Mouse (Mus musculus) megakaryocyte, adult 5-6 weeks (primary cell): ENCODE measurements around the gene Satl1. TPM values are rescaled to one million over a fixed set of nuclear protein-coding genes. Genes with fewer than 3 reads are reported as not detected.
A peak's percentile ranks its signal among the peaks of the same experiment; 100 is the strongest.
"Not testable (repeated sequence)": the region's sequence is repeated elsewhere in the genome, so short reads cannot be mapped to it uniquely, and the experiment has no call there.

Experiments
- ATAC-seq: 2 replicates; pipeline ENCODE4 v1.8.0; 2016; ENCODE audit warnings: mild to moderate bottlenecking, inconsistent platforms; ENCODE audit not compliant: poor library complexity, severe bottlenecking
- total RNA-seq, 2 experiments: library from RNA; stranded (forward) in 1 of 2; stranded (reverse) in 1 of 2; fragments of 153-499, 151-499 nt in 1 of 2; fragments of 221-1000, 200-1000 nt in 1 of 2; gene quantifications; 2 replicates each; pipeline versions ENCODE4 v1.2.3 to v1.2.4; 2015 to 2017

Gene Satl1
- total RNA-seq (2015) (not detected in 2 replicates), total RNA-seq (2017) (not detected in 2 replicates)

DNA sequence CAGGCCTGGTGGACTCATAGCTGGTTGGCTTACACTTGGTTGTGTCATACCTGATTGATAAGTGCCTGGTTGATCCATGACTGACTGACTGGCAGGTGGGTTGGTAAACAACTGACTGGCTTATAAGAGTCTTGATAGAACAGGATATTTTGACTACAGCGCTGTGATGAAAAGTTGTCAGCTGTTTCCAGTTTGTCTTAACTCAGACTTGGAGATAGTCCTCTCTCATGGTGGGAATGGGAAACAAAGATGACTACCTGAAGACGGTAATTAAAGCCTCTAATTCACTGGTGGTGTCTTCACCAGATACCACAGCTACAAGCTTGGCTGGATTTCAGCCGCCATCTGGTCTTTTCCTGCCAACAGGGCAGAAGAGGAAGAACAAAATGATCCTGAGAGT is at the start of gene Satl1:
Gene Satl1 (minus strand): TSS at position 101 of the 400 bp plus-strand sequence.
- no peak for ATAC-seq

DNA sequence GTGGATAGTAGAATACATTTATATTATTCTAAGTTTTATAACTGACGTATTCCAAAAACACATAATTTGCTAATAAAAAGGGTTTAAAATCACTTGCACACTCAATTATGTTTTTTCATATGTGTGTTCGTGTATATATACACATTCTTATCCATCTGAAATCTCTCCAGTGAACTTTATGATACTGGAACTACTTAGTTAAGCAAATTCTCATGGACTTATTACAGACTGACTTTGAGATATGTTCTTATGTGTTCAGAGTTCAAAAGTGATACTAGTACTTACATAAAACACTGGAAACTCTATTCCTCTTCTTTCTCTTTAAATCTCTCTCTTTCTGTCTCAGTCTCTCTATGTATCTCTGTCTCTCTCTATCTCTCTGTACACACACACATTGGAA is 31.5 kb upstream of the Satl1 start:
- ATAC-seq: no peak

DNA sequence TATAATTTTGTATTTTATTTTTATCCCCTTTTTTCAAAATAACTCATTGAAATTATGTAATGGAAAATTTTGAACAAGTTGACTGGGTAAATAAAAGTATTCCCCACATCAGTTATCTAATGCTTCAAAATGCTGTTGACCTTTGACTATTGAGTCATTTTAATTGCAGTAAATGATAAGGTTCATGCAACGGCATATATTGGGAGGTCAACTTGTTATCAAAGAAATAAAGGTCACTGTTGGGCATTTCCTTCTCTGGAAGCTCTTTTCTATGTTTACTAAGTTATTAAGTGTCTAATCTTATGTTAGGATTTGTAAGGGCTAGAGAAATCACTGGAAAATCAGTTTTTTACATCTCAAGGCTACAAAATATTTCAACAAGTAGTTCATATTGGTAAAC is 31.0 kb upstream of the Satl1 start:
- no peak for ATAC-seq

DNA sequence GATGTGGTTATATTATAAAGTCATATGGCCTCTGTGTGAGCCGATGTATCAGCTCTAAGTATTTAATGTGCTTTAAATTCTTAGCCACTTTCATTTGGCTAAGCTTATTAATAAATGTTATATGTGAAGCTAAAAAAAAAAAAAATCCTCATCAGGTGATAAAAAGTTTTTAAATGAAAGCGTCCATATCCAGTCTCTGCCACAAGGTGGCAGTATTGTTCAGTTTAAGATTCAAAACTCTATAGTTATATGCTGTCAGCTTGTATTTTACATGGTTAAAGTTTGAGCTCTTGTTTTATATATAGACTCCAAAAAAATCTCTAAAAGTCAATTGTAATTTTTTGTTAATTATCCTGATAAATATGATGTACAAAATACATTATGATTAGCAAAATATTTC is 16.4 kb upstream of the Satl1 start:
- ATAC-seq: not testable (repeated sequence)

DNA sequence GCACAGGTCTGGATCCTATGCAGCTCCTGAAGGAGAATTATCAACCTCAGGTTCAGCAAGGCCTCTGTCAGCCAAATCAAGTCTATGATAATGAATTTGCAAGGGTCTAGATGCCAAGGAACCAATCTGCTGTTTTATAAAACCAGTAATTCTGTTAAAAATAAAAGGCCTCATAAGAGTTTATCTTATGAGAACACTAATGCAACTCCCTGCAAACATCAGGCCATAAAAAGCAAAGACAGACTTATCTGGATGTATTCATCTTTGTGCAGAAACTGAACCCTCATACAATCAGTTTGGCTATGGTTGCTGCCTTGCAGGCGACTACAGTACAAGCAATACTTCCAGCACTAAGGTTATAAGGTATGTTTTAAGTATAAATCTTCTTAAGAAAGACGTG is 5.7 kb upstream of the Satl1 start:
- ATAC-seq: no peak

DNA sequence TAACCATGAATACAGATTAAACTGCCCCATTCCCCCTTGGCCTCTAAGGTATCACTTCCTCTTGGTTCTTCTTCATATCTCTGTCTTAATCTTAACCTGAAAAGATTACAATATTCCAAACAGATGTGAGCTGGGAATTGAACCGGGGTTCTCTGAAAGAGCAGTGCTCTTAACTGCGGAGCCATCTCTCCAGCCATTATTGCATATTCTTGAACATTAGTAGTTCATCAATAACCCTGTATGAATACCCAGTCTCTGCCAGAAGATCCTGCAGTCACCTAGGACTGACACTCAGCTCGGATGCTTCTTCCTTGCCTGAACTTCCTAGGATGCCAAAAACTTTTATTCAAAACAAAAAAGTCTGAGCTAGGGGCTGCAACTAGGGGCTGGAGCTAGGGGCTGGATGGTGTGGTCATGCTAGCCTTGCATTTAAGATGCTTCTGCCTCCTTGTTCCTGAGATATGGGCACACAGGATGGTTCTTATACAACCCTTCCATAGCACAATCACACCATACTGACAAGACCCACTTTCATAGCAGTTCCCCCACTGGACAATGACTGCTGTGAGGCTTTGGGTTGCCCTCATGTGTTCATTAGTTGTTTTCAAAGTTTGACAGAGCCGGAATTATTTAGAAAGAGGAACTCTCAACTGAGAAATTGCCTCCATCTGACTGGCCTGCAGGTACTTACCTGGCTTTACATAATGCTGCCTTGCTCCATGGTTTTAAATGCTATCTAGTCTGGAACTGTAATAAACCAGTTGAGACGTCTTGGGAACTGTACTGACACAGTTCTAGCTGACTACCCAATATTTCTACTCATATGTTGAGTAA is 35.8 kb downstream of the Satl1 start:
- ATAC-seq: peak; percentile 100

DNA sequence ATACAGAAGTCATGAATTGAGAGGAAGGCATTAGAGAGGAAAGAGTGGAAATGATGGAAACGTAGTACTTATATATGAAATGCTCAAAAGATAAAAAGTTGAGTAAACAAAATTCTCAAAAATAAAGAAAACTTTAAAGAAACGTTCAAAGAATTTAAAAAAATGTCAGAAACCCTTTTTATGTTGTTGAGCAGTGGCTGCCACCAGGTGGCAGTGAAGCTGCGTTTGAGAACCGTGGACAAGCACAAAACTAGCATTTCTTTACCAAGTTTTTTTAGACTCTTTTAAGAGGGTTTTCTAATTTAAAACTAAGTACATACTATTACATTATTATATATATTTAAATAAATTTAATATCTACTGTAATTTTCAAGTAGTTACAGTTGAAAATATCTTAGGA is 38.2 kb downstream of the Satl1 start:
- ATAC-seq: no peak

DNA sequence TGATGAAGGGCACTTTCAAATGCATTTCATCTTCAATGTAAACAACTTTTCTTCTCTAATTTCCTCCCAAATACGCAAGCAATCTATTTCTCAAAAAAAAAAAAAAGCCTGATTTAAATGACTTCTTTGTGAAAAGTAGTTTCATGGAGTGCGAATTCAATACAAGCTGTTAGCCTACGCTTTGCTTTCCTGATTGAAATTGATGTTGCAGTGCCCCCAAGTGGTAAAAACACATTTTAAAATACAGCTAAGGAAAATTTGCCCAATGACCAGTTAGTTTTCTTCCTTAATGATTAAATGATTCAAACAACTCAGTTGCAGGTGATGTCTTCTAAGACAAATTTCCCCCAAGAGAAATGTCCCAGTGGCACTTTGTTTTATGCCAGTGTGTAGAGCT is 58.2 kb downstream of the Satl1 start:
- ATAC-seq: no peak

DNA sequence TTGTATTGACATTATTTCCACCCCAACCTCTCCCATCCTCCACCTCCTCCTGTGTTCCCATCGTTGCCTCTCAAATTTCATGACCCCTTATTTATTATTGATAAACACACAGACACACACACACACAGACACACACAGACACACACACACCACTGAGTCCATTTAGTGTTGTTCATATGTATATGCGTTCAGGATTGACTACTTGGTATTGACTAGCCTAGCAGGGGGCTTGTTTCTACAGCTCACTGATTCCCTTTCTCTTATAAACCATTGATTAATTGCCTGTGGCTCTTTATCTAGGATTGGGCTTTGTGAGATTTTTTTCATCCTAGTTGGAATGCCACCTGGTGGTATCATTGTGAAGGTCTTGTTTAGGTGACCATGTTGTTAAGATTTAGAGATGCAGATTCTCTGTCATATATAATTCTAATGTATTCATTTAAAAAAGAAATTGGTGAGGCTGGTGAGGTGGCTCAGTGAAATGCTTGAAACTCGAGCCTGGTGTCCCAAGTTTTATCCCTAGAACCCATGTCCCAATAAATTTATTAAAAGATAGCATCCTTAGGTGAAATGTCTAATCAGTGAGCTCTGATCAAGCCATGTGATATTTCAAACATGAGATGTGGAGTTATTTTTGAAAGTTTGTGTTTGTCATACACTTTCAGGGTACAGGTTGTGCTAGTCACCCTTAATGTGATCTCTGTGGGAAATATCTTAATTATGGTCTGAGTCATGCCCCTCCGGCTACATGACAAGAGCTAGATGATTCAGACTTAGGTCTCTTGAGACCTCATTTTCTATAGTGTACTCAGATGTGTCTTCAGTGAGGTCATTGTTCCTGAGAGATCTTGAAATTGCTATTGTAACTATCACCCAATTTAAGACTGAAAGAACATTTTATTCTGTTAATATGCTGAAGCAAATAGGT is 58.8 kb downstream of the Satl1 start:
- no peak for ATAC-seq

DNA sequence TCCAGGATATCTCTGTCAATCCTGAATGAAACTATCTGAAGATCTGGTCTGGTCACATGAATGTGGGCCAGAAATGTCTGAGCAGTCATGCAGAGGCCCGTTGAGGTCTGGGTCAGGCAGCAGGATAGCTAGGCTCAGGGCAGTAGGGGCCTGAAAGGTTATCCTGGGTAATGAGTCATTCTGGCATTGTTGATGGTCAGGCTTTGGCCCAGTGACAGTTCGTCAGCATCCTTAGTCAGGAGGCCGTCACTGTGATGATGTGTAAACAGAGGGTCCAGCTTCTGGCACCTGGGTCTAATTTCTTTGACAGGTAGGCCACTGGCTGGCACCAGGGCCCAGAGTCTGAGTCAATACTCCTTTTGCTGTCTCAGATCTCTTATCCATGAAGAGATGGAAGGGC is 67.1 kb downstream of the Satl1 start:
- ATAC-seq: no peak

Other genes starting within 250 kb of the Satl1 start
- gene 4933403O08Rik, start 167.7 kb downstream of the Satl1 start, total RNA-seq (2015): not detected in 2 replicates
- not detected in 2 replicates for gene 4933403O08Rik, start 167.7 kb downstream of the Satl1 start, total RNA-seq (2017)
- 22.1 and 29.0 TPM in 2 replicates for gene Apool, start 95.4 kb downstream of the Satl1 start, total RNA-seq (2015)
- gene Apool, start 95.4 kb downstream of the Satl1 start, total RNA-seq (2017): 19.9 and 24.5 TPM in 2 replicates
- gene 2010106E10Rik, start 88.5 kb upstream of the Satl1 start, total RNA-seq (2015): not detected in 2 replicates
- not detected in 2 replicates for gene 2010106E10Rik, start 88.5 kb upstream of the Satl1 start, total RNA-seq (2017)
- not detected in 2 replicates for gene Zfp711, start 193.7 kb upstream of the Satl1 start, total RNA-seq (2015)
- not detected in 2 replicates for gene Zfp711, start 193.7 kb upstream of the Satl1 start, total RNA-seq (2017)